Mouse (Mus musculus): Measurements from ENCODE around the gene Olig1. TPM values are rescaled to one million over a fixed set of nuclear protein-coding genes. Genes with fewer than 3 reads are reported as not detected.

Olig1 gene
- polyA plus RNA-seq, 1 experiment from 2014 or later: 5.1 TPM

- no peak overlapping the region for H3K9ac ChIP-seq
- no peak for ATAC-seq (ENCODE audit: low FRiP score, low read depth)
These were observed 31.3 kb downstream of the Olig1 start for GRCm38 (mm10) chr16:91300641-91301441.

GRCm38 (mm10) chr16:91301454-91301853 is 31.9 kb downstream of the Olig1 start:
- Histone ChIP-seq H3K27me3 (replicated peaks) (peaks cover 92% of the 10 kb centered on the region), H3K36me3 (no peaks in the 10 kb centered on the region), H3K9ac (no peak overlapping the region), H3K27ac (no peak overlapping the region), H3K4me3 (peak overlapping the region; percentile 3; the same call in 1 of the 2 replicates), H3K4me1 (peaks cover 18% of the 10 kb centered on the region; the same call in 1 of the 2 replicates), H3K9me3 (no peaks in the 10 kb centered on the region), H3K4me2 (replicated peaks) (peak overlapping the region; percentile 39; the same call in 1 of the 2 replicates)
- WGBS: 16% methylated on average over 18 of the region's 18 CpGs
- ATAC-seq (ENCODE audit: low FRiP score, low read depth): no peak

More at GRCm38 (mm10) chr16:91300641-91301441, 31.3 kb downstream of the Olig1 start:
- H3K27me3 ChIP-seq (replicated peaks): peaks cover 94% of the 10 kb centered on the region
- H3K4me2 ChIP-seq (replicated peaks): peak overlapping the region; percentile 39; the same call in 1 of the 2 replicates
- no peaks in the 10 kb centered on the region for H3K36me3 ChIP-seq
- 22% methylated on average over 16 of the region's 16 CpGs for WGBS
- no peak overlapping the region for H3K27ac ChIP-seq
- H3K9me3 ChIP-seq: no peaks in the 10 kb centered on the region
- H3K4me1 ChIP-seq: peaks cover 18% of the 10 kb centered on the region; the same call in 1 of the 2 replicates
- no peak overlapping the region for H3K4me3 ChIP-seq

- peak; percentile 37; the same call in 1 of the 2 replicates for ATAC-seq (ENCODE audit: low FRiP score, low read depth)
- Histone ChIP-seq H3K4me1 (peaks cover 12% of the 10 kb centered on the region; the same call in 1 of the 2 replicates), H3K9ac (no peak overlapping the region), H3K27ac (no peak overlapping the region), H3K36me3 (no peaks in the 10 kb centered on the region), H3K9me3 (no peaks in the 10 kb centered on the region), H3K4me3 (no peak overlapping the region), H3K4me2 (replicated peaks) (no peak overlapping the region), H3K27me3 (replicated peaks) (peaks cover 89% of the 10 kb centered on the region)
- WGBS: 23% methylated on average over 26 of the region's 26 CpGs
These were observed 34.5 kb downstream of the Olig1 start for GRCm38 (mm10) chr16:91303776-91304709.

GRCm38 (mm10) chr16:91305512-91306111 is 36.0 kb downstream of the Olig1 start:
- ATAC-seq (ENCODE audit: low FRiP score, low read depth): no peak
- no peak overlapping the region for H3K4me3 ChIP-seq
- H3K9ac ChIP-seq: no peak overlapping the region
- H3K4me2 ChIP-seq (replicated peaks): no peak overlapping the region
- no peaks in the 10 kb centered on the region for H3K36me3 ChIP-seq
- H3K27me3 ChIP-seq (replicated peaks): peaks cover 78% of the 10 kb centered on the region
- H3K9me3 ChIP-seq: no peaks in the 10 kb centered on the region
- no peak overlapping the region for H3K27ac ChIP-seq
- WGBS: 60% methylated on average over 16 of the region's 16 CpGs
- H3K4me1 ChIP-seq: peaks cover 23% of the 10 kb centered on the region; the same call in 1 of the 2 replicates

GRCm38 (mm10) chr16:91309872-91310271 is 40.3 kb downstream of the Olig1 start:
- no peak overlapping the region for H3K4me3 ChIP-seq
- H3K9ac ChIP-seq: no peak overlapping the region
- H3K27me3 ChIP-seq (replicated peaks): peaks cover 78% of the 10 kb centered on the region
- H3K9me3 ChIP-seq: no peaks in the 10 kb centered on the region
- 0 out of 2 replicates have a peak, but pooled peaks cover 14% of the 10 kb centered on the region for H3K4me1 ChIP-seq
- H3K4me2 ChIP-seq (replicated peaks): no peak overlapping the region
- no peak overlapping the region for H3K27ac ChIP-seq
- no peak for ATAC-seq (ENCODE audit: low FRiP score, low read depth)
- 32% methylated on average over 3 of the region's 3 CpGs for WGBS
- no peaks in the 10 kb centered on the region for H3K36me3 ChIP-seq

GRCm38 (mm10) chr16:91312921-91313320 is 43.3 kb downstream of the Olig1 start:
- no peak for ATAC-seq (ENCODE audit: low FRiP score, low read depth)
- peaks cover 81% of the 10 kb centered on the region for H3K27me3 ChIP-seq (replicated peaks)
- H3K27ac ChIP-seq: no peak overlapping the region

GRCm38 (mm10) chr16:91314114-91314775 is 44.7 kb downstream of the Olig1 start:
- Histone ChIP-seq H3K27ac (no peak overlapping the region), H3K9ac (no peak overlapping the region), H3K4me2 (replicated peaks) (no peak overlapping the region), H3K27me3 (replicated peaks) (peaks cover 84% of the 10 kb centered on the region), H3K36me3 (no peaks in the 10 kb centered on the region), H3K9me3 (no peaks in the 10 kb centered on the region), H3K4me1 (0 out of 2 replicates have a peak, but pooled peaks cover 11% of the 10 kb centered on the region), H3K4me3 (no peak overlapping the region)
- WGBS: 6% methylated on average over 19 of the region's 19 CpGs
- no peak for ATAC-seq (ENCODE audit: low FRiP score, low read depth)

More at GRCm38 (mm10) chr16:91312921-91313320, 43.3 kb downstream of the Olig1 start:
- H3K4me1 ChIP-seq: 0 out of 2 replicates have a peak, but pooled peaks cover 11% of the 10 kb centered on the region
- no peaks in the 10 kb centered on the region for H3K9me3 ChIP-seq
- no peak overlapping the region for H3K4me2 ChIP-seq (replicated peaks)
- H3K9ac ChIP-seq: no peak overlapping the region
- H3K4me3 ChIP-seq: no peak overlapping the region
- 46% methylated on average over 7 of the region's 7 CpGs for WGBS
- no peaks in the 10 kb centered on the region for H3K36me3 ChIP-seq

GRCm38 (mm10) chr16:91320191-91320590 is 50.6 kb downstream of the Olig1 start:
- ATAC-seq (ENCODE audit: low FRiP score, low read depth): no peak
- Histone ChIP-seq H3K4me3 (no peak overlapping the region), H3K4me2 (replicated peaks) (peak overlapping the region; percentile 36), H3K36me3 (no peaks in the 10 kb centered on the region), H3K27ac (no peak overlapping the region), H3K9me3 (no peaks in the 10 kb centered on the region), H3K4me1 (no peaks in the 10 kb centered on the region; the same call in 1 of the 2 replicates), H3K27me3 (replicated peaks) (peaks cover 78% of the 10 kb centered on the region), H3K9ac (no peak overlapping the region)
- 65% methylated on average over 10 of the region's 10 CpGs for WGBS

- Histone ChIP-seq H3K4me3 (no peak overlapping the region), H3K36me3 (no peaks in the 10 kb centered on the region), H3K4me2 (replicated peaks) (peak overlapping the region; percentile 36), H3K9me3 (no peaks in the 10 kb centered on the region), H3K9ac (no peak overlapping the region), H3K4me1 (no peaks in the 10 kb centered on the region; the same call in 1 of the 2 replicates), H3K27ac (no peak overlapping the region), H3K27me3 (replicated peaks) (peaks cover 77% of the 10 kb centered on the region)
- ATAC-seq (ENCODE audit: low FRiP score, low read depth): peak; percentile 21
- 29% methylated on average over 15 of the region's 15 CpGs for WGBS
These were observed 51.0 kb downstream of the Olig1 start for GRCm38 (mm10) chr16:91320608-91321007.
